Mouse (Mus musculus) cerebellum, postnatal 36 days (tissue): ENCODE data around the gene Fcmr.

Source experiments
- DNase-seq, 2 experiments: peaks; one replicate each; pipeline ENCODE4 v3.0.0; 2021 to 2022; ENCODE audit warnings: mixed read lengths in 2 of 2

Fcmr gene

GRCm38 (mm10) chr1:130864238-130864637 is 1.2 kb upstream of the Fcmr start:
- DNase-seq: peak; percentile 14 to 24

DNA sequence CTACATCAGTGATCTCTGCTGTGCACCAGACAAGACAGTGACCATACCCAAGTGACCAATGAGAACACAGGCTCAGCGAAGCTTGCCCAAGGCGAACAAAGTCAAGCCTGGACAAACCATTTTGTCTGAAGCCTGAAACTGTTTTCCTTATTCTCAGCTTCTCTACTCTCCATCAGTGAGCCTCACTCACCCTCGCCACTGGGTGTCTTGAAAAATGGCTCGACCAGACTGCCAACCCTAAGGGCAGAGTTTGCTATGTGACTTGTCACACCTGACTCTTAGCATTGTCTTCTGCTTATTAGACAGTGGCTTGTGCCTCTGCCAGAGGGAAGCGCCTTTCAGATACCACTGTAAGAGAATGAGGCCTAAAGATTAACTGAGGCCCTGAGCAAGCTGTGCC is 728 bp upstream of the Fcmr start:
- DNase-seq: no peak

DNA sequence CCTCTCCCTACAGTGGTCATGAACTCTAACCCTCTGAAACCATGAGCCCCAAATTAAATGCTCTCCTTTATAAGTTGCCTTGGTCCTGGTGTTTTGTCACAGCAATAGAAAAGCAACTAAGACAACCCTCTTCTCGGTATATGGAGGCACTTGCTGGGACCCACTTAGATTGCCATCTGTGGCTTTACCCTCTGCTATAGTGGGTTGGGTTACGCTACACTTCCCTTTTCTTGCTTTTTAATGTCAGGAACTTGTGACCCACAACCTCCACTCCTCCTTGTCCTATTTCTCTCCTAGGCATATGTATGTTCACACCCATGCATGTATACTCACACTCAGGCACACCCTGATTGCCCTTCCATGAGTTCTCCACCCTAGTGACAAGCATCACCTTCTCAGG is 7.4 kb downstream of the Fcmr start:
- no peak for DNase-seq

DNA sequence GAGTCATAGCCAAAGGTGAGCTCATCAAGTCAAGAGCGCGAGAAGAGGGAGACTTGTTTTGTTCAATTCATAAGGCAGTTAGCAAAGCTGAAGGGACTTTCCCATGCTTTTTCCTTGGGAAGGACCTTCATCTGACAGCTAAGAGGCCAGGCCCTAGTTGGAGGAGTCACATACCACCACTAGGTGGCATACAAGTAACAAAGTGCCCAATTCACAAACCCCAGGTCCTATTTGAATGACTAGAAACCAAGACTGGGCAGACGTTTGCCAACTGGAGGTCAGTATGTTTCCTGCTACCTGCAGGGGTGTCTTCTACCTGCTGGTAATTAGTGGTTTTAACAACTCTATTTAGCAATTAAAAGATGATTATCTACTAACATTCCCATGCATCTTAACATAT is 9.7 kb downstream of the Fcmr start:
- DNase-seq: peak; percentile 40 to 61

DNA sequence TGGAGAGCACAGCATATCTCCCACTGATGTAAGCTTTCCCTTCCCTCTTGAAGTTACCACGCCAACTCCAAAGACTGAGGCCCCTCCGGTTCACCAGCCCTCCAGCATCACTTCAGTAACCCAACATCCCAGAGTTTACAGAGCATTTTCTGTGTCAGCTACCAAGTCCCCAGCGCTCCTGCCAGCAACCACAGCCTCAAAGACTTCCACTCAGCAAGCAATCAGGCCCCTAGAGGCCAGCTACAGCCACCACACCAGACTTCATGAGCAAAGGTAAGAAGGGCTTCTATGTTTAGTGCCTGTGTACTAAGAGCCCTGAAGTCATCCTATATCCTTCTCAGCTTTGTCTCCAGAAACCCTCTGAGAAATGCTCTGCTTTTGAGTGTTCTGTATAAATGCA is 10.4 kb downstream of the Fcmr start:
- DNase-seq: no peak

DNA sequence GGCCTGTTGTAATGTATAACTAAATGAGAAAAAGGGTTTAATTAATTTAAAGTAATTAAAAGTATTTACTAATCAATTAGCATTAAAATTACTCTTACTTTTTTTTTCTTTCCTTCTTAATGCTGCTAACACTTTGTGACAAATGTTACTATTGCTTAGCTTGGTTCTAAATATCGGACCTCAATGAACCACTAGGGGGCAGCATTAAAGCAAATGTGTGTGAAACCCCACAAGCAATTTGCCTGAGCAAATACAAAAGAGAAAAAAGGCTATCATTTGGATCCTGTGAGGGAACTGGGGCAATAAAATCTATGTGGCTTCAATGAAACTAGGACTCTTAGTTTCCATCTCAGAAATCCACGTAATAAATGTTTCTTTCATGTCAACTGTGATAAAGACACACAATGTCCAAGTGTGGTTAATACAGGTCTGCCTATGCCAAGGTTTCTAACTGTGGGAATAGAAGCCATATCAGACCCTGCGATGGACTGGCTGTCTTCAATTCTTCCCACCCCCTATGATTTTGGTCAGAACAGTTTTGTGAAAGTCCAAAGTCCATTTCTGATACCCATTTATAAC is 11.6 kb downstream of the Fcmr start:
- peak; percentile 18 to 65 for DNase-seq

DNA sequence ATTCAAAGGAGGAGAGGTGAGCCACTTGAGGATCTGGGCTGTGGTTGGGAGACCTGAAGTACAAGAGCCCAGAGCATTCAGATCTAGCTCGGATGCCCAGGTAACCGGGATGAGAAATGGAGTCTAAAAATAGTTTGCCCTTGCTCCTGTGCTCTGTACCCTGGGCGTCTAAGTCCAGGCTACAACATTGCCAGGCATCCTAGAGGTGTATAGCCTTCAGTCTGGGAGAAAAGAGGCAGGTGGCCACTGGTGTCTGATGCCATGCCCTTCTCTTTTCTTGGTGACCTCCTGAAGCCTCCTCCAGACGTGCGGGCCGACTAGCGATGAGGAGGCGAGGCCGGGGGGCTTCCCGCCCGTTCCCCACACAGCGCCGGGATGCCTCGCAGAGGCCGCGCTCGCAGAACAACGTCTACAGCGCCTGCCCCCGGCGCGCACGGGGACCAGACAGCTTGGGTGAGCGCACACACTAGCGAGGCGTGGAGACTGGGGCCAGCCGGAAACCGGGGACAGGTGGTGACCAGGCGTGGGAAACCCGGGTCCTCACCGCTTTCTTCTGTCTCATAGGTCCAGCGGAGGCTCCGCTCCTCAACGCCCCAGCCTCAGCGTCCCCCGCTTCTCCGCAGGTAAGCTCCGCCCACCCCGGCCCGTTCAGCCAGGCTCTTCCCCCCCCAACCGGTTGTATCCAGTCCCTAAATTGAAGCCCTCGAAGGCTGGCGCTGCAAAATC is 12.6 kb downstream of the Fcmr start:
- DNase-seq: peak; percentile 21 to 45

DNA sequence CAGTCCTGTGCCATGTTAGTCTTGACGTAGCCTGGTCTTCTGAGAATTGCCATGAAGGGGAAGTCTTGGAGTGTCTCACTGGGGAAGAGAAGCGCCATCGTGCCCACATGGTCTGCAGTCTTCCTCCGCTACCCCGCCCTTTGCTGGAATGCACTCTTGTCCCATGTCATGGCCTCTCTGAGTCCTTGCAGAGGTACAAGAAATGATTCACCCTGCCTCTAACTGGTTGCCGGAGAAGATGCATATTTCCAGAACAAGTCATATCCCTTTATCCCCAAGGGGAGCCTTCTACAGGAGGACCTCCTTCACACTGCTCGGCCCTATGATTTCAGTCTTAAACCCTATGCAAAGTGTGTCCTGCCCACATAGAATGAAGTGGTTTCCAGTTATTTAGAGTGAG is 14.5 kb downstream of the Fcmr start:
- DNase-seq: no peak

DNA sequence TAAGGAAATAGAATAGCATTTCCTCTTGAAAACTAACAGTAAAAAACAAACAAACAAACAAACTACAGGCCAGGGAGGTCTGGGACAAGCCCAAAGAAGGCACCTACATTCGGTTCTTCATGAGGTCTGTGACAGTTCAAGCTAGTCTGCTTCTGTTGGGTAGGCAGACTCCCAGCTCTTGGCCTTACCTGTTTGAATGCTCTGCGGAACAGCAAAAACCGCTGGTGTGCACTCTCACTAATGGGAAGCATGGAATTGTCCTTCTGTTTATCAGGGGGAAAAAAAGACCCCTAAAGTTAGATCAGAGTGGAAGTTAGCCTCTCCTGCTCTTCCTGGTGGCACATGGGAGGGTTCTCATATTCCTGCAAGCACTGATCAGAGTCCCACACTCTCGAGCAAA is 17.7 kb downstream of the Fcmr start:
- DNase-seq: no peak

GRCm38 (mm10) chr1:130887354-130887753 is 21.9 kb downstream of the Fcmr start, which contains the start of gene Il24:
TSS of gene Il24 (minus strand) at chr1:130887454.
- DNase-seq: no peak

DNA sequence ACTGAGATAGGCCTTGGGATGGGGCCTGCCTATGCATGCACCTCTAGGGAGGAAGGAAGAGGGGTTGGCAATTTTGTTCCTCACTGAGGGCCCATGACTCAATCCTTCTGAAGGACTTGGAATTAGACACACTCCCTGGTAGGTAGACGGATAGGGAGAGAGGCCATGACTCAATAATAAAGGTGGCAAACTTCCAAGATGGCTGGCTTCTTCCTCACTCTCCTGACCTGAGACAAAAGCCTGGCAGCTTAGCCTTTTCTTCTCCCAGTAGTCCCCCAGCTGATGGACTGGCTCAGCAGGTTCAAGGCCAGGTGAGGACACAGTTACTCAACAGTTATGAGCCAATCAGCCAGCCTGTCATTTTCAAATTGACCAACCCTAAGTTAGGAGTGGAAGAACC is 27.0 kb downstream of the Fcmr start:
- no peak for DNase-seq

GRCm38 (mm10) chr1:130893329-130894040 is 28.0 kb downstream of the Fcmr start:
- DNase-seq: no peak

DNA sequence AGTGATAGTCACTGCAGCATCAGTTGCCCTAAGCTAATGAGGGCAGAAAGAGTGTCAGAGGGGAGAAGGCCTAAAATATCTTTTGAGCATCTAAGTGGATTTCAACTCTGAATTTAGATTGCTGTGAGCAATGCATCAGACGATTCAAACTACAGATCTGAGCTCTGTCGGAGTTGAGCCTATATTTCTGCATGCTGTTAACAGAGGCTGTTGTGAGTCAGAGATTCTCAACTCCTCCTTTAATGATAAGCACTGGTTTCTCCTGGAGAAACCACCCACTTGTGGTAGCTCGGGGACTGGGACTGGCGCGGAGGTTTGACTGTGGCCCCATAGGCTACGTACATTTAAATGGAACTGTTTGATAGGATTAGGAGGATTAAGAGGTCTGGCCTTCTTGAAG is 29.0 kb downstream of the Fcmr start:
- no peak for DNase-seq

DNA sequence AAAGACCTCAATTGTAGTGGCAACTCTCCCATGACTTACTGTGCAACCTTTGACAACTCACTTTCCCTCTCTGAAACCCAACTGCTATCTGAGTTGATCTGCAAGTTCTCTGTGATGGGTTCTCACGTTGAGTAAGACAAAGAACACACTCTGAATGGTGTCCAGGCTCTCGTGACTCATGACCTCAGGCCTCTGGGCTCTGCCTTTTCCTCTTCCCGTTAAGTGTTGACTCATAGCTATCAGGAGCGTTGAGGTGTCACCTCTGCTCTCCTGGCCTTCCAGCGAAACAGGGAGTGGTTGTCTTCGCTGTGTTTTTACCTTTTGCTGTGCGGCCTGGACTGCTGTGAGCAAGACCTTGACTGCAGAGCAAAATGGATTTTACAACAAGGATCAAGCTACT is 37.0 kb downstream of the Fcmr start:
- DNase-seq: no peak

DNA sequence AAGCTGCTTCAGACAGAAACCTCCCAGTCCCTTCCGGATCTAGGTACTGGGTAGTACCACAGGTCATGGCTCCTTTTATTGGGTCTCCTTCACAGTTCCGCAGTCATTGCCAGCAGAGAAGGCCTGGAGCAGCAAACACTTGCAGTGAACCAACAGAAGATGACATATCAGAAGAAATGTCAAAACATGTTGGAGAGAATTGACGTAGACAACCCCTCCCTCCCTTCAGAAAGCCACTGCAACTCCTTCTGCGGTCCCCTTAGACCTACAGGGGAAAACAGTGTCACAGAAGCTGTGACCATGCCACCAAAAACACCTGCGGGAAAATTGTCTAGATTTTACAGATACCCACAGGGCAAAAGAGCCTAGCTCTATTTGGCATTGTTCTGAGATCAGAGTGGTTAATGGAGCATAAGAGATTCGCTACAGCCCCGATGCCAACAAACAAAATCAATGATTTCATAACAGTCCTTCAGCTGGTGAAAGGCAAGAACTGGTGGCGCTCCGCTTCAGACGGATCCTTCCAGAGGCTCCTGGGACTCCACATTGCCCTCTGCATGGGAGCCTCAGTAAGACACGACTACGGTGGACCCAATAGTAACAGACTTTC is 46.0 kb downstream of the Fcmr start, which contains the start of gene Il20:
TSS of gene Il20 (minus strand) at position 51 of the 610 bp plus-strand sequence.
- no peak for DNase-seq

GRCm38 (mm10) chr1:130918323-130918980 is 53.0 kb downstream of the Fcmr start:
- DNase-seq: no peak

- DNase-seq: no peak
Observed at GRCm38 (mm10) chr1:130926484-130926883, 61.0 kb downstream of the Fcmr start.
